In the genomic region with DNA sequence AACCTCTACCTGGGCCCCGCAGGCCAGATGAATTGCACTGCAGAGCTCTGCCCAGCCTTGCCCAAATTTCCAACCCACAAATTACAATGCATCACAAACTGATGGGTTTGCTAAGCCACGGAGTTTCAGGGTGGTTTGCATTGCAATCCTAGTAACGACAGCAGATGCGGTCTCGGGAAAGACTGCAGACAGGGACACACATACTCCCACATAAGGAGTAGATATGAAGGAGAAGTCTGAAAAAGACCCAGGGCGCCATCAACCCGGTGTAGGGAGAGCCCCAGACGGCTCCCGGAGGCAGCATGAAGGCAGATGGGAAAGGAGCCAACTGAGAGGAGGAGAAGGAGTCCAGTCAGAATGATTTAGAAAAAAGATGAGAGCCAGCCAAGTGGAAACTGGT, we compare ENCODE assay signal across 11 mouse cellular contexts. TPM values are rescaled to one million over a fixed set of nuclear protein-coding genes. Genes with fewer than 3 reads are reported as not detected.
A peak's percentile ranks its signal among the peaks of the same experiment; 100 is the strongest.
DNase-seq lines count a peak whose midpoint lies in the region.
"Had no signal": no experiment of that assay in that cellular context is flagged by ENCODE, and none has a peak within 500 bp of the region (broad histone marks: within the 10 kb centered on the region; RNA-seq: fewer than 3 reads in every experiment).

No protein-coding gene starts in this region.

- DNase-seq in cerebellum, postnatal 10 days: peak; percentile 48 to 67
- no peak for DNase-seq in cerebellum, postnatal 36 days
- peak; percentile 50 for DNase-seq in layer of hippocampus, adult 11-12 months (ENCODE audit: low spot score)
- DNase-seq in layer of hippocampus, postnatal 25 days (ENCODE audit: extremely low spot score in 1 of 2, low spot score in 1 of 2): no peak
- peak; percentile 71 for DNase-seq in right cerebral cortex, adult 18-20 months
- DNase-seq in right cerebral cortex, postnatal 14 days: no peak
- peak; percentile 70 for DNase-seq in telencephalon, adult 2 months (ENCODE audit: low read depth, low spot score)
- DNase-seq in MN1 (ENCODE audit: low spot score): no peak
- DNase-seq: gastrocnemius, postnatal 36 days; kidney, adult 18-20 months had no signal

RNA-seq across cellular contexts. Expression of a gene that starts 15.1 kb away (rescaled TPM):
- total RNA-seq in layer of hippocampus, postnatal 25 days (2021): 10 to 100 TPM; 45.7 to 46.8 TPM

RNA-seq across cellular contexts. Expression of a gene that starts 56.0 kb away (rescaled TPM):
- total RNA-seq in layer of hippocampus, postnatal 25 days (2021): not detected
- total RNA-seq: common myeloid progenitor, adult 5-6 weeks; gastrocnemius, postnatal 36 days had no signal

RNA-seq across cellular contexts. Expression of a gene that starts 59.0 kb away (rescaled TPM):
- total RNA-seq in layer of hippocampus, postnatal 25 days (2021): 1 to 10 TPM; 2.0 to 2.4 TPM
- total RNA-seq: common myeloid progenitor, adult 5-6 weeks had no signal

Comparison
In these comparisons a context has a peak if more than half of its experiments do, and no peak if none do; other contexts are left out.
1. DNase-seq: peak in cerebellum, postnatal 10 days (2 of 2), layer of hippocampus, adult 11-12 months (single experiment), right cerebral cortex, adult 18-20 months (single experiment) and telencephalon, adult 2 months (single experiment); none in cerebellum, postnatal 36 days (0 of 2), layer of hippocampus, postnatal 25 days (0 of 2), right cerebral cortex, postnatal 14 days (single experiment) and MN1 (single experiment).